Mouse (Mus musculus) ES-E14 (cell line): ENCODE results near the gene Rasgef1b.

ENCODE experiments used
- CHD2 ChIP-seq: IDR thresholded peaks from 2 replicates; pipeline ENCODE4 v1.6.1; 2014; ENCODE audit warnings: mild to moderate bottlenecking, low read depth, low read length, inconsistent platforms
- HCFC1 ChIP-seq: IDR thresholded peaks from 2 replicates; pipeline ENCODE4 v1.6.1; 2012; ENCODE audit warnings: low read length, inconsistent platforms, borderline replicate concordance; ENCODE audit not compliant: insufficient read depth
- MAFK ChIP-seq: IDR thresholded peaks from 2 replicates; pipeline ENCODE4 v1.6.1; 2014; ENCODE audit warnings: mild to moderate bottlenecking, low read depth, low read length, inconsistent platforms; ENCODE audit not compliant: insufficient read depth
- ZC3H11A ChIP-seq: IDR thresholded peaks from 2 replicates; pipeline ENCODE4 v1.6.1; 2012; ENCODE audit warnings: low read depth, mild to moderate bottlenecking, inconsistent platforms, low read length, borderline replicate concordance

- TF ChIP-seq CHD2, result no peak
- TF ChIP-seq HCFC1, result no peak
- no peak for TF ChIP-seq MAFK
- no peak for TF ChIP-seq ZC3H11A
These were observed 338.6 kb downstream of the Rasgef1b start for GRCm38 (mm10) chr5:99390314-99390713.
